Mouse (Mus musculus) induced T-regulatory cell, adult 2 months (primary cell): ENCODE measurements around the gene Prdx2.
A peak's percentile ranks its signal among the peaks of the same experiment; 100 is the strongest.

Source experiments
- DNase-seq: peaks from one replicate; pipeline ENCODE4 v3.0.0-alpha.2; 2012; ENCODE audit warnings: low read depth

Prdx2 gene

DNA sequence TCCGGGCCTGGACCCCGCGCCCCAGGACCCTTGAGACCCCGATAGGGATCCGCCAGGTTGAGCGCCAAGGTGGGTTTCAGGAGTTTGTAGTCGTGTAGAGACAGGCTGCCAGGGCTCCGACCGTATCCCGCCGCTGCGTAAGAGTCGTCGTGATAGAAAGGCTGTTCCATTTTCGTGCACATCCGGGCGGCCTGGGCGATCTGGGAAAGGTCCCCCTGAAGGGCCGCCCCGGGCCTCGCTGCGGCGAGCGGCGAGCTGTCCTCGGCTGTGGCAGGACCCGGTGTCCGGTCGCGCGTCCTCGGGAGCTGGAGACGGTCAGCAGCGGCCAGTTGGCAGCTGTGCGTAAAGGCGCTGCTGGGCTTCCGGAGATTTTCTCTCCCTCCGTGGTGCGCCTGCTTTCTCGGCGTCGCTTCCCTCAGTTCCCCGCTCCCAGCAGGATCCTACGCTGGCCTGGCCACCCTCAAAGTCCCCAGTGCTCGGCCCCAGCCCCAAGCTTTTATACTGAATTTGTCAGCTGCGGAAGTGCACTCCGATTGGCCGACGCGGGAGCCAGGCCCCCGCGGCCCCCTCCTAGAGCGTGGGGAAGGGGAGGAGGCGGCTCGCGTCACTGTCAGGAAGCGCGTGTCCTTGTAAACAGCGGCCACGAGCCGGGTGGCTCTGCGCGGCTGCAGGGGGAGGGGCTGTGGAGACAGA, 9.0 kb downstream of the Prdx2 start, which contains the start of gene Junb:
Gene Junb (minus strand): TSS at position 471 of the 693 bp plus-strand sequence.
- DNase-seq: peak; percentile 98

DNA sequence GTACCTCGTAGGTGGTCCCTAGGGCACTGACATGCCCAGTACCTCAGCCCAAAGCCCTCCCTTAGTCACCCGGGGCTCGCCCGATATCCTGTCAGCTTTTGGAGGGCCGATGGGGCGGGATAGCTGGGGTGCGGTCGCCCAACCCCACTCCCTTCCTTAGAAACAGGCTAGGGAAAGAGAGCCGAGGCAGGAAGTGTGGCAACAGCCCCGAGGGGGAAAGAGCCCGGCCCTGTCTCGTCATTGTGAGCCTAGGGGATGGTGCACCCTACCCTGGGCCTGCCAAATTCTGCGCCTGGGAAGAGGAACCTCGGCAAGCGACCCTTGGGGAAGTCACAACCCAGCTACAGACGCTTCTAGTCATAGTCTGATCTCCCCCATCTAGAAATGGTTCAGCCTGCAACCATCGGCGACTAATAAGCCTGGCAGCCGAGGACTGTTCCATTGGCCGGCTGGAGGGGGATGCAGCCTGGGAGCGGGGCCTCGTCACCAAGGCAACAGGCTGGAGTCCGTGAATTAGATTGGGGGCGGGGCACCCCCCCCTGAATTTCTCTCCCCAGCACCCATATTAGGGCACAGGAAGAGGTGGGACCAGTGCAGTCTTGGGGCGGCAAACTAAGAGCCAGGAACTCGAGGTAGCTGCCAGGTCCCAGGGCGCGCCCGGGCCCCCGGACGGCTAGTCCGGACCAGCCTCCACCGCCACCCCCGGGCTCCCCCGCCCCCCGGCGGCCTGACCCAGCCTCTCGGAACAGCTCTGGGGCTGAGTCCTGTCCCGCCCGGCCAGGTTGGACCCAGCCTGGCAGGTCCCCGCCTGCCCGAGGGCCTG, 10.4 kb downstream of the Prdx2 start:
- DNase-seq: peak; percentile 98

DNA sequence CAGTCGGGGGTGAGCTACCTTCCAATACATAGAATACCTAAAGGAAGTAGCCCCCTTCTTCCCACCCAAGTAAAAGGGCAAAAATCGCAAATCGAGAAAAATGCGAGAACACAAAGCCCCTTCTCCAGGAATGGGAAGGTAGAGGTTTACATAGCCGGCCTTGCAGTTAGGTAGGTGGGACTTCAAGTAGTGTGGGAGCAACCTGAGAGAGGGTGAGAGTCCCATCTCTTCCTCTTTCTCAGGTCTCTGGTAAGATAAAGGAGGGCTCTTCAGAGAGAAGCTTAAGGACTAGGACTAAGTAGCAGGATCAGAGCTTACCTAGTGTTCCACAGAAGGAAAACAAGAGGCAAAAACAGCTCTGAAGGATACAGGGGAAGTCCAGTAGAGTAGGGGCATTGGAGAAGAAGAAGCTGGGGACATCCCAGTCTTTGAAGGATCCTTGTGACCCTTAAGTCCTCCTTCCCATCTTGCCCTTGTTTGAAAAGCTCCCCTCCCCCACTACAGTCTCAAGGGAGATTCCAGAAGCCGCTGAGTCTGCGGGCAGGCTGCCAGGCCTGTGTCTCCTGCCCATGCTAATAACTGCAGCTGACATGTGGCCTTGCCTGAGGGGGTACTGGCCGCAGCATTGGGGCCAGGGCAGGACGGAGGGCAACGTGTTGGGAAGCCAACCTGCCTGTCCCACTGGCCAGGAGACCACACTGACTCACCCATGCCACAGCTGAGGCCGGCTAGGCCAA, 11.4 kb downstream of the Prdx2 start:
- DNase-seq: peak; percentile 86

DNA sequence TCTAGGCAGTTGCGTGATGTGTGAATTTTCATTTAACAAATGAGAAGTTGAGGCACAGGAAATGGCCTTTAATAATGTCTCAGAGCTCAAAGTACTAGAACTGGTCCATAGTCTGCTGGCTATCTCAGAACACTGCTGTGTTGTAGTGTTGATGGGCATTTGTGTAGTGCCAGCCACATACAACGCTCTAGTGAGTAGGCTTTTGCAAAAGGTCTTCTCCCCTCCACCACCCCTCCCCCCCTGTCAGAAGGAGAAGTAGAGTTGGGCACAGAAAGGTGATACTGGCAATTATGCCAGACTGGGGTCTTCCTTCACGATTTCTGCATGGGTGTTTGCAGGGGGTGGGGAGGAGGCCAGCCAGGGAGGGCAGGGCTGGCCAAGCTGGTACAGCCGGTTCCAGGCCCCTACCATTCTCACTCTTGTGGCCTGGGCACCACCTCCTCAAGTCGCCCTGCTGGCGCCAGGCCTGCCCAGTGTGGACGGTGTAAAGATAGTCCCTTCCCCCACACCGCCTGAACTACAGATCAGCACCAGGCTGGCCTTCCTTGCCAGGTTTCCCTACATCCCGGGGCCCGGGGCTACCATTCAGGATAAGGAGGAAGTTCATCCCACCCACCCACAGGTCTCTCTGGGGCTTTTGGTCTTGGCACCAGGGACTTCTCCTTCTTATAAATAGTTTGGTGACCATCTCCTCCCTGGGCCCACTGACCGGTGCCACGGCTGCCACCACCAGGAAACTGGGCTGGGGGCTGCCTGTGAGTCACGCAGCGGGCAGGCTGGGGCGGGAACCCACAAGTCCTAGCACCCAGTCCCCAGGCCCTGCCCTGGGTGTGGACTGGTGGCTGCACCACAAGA, 12.5 kb downstream of the Prdx2 start:
- peak; percentile 67 for DNase-seq

DNA sequence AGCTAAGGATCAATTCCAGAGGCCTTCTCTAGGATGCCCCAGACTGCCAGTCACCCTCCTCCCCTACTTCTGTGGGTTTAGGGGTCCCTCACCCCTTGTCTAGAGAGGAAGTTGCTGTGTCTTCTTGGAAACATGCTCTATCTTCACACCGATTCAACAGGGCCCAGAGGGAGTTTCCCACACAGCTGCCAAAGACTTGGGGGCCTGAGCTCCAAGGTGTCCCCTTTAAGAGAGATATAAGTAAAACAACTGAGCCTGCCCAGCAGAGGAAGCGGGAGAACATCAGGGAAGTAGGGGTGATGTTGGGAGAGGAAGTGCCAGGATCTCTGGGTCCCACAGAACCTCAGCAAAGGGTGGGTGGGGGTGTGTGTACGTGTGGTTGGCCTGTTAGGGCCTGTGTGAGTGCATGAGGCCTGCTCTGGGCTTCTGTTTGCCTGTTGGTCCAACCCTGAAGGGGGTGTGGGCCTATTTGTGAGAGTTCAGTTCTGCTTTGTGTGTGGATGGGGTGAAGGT, 13.2 kb downstream of the Prdx2 start:
- DNase-seq: peak; percentile 83

DNA sequence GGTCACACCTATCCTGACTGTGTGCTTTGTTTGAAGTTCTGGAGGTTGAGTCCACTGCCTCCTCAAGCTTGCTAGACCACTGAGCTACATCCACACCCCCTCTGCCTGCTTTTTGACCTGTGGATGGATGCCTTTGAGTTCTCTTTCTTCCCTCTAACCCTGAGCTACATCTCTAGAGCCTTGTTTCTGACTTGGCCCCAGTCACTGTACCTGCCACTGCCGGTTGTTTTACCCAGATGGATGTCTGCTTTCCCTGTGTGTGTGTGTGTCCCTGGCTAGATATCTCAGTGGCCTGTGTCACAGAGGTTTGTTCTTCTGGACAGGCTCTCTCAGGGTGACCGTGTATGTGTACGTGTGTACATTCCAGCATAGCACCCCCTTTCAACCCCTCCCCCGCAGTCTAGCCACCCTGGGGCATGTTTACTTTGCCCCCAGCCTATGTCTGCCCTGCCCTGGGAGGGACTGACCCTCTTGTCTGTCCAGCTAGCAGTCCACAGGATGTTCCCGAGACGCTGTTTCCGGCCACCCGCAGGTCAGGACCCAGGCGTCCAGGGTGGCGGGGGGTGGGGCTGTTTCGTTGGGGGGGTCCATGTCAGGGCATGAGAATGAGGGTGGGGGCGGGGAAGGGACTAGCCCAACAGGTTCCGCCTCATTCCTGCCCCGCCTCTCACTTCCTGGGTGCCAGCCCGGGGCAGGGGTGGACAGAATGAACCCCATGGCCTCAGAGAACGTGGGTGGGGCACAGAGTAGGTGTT, 15.1 kb downstream of the Prdx2 start:
- peak; percentile 84 for DNase-seq

DNA sequence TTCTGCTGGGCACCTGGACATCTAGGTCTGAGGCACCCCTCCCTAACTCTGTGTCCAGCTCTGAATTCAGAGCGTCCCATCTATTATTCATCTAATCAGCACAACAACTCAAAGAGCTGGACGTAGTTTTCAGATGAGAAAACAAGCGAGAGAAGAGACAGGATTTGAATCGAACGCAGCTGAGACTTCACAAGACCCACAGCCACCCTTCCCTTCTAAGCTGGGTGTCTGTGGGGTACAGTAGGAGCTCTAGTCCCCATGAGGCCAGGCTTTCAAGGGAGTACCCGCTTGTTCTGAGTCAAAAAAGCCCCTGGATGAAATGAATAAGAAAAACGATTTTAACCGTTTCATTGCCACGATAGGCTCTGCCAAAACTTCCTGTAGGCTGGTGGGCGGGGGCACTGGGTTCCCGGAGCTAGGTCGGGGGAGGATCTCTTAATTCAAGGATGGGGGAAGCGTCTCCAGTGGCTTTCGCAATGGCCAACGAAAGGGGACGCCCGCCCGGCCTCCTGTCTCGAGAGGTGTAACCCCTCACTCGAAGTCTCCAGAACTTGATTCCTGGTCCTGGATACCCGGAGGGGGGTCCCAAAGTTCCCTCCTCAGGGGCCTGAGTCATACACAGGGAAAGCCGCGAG, 15.8 kb downstream of the Prdx2 start:
- DNase-seq: peak; percentile 89

DNA sequence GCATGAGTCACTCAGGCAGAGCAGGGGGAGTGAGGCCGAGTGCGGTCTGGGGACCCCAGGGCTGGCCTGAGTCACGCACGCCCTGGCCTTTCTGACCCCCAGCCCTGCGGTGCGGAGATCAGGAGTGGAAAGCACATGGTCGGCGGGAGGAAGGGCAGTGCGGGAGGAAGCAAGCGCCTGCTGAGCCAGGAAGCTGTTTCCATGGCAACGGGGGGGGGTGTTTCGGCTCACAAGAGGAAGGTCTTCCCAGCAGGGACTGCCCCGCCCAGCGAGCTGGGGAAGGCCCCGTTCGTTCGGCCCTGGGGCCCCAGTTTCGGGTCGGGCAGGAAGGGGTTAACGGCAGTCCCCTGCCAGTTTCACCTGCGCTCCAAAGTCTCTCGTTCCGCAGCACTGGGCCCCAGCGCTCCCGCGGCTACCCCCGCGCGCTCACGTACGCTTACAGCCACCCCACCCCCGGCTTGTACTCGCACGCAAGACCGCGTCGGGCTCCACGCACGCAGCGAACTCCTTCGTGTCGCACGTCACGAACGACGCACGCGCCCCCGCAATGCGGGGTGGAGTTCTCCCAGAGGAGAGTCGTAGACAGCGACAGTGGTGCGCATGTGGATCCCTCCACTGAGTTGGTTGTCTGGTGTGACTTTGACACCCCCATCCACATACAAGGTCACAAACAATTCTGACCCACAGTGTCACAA, 16.4 kb downstream of the Prdx2 start:
- DNase-seq: peak; percentile 99

DNA sequence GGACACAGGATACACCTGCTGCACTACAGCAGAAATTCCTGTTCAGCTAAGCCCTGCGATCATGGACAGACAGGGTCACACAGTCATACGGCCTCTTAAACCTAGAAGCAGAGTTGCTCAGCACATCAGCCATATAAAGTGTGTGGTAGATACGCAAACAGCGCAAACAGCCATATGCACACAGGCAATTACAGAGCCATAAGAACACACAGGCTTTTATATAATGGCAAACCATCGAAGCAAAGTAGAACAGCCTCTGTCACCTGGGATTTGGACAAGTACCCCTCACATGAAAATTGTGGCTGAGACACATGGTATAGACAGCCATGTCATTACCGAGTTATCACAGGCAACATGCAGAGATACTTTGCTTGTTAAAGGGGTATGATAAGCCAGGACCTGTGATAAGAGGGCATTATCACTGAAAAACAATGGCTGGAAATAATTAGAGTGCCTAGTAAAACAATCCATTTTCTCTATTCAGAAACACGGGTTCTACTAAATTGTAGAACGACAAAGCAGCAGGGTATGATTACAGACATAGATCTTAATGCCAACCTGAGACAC, 17.1 kb downstream of the Prdx2 start:
- DNase-seq: no peak

DNA sequence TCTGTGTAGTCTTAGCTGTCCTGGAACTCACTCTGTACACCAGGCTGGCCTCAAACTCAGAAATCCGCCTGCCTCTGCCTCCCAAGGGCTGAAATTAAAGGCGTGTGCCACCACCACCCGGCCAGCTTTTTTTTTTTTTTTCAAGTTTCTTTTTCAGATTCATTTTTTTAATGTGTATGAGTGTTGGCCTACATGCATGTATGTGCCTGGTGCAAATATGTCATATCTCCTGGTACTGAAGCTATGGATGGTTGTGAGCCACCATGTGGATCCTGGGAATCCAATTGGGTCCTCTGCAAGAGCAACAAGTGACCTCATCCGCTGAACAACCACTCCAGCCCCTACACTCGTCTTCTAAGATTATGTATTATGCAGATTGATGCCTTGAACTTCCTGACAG, 18.0 kb downstream of the Prdx2 start:
- peak; percentile 44 for DNase-seq

DNA sequence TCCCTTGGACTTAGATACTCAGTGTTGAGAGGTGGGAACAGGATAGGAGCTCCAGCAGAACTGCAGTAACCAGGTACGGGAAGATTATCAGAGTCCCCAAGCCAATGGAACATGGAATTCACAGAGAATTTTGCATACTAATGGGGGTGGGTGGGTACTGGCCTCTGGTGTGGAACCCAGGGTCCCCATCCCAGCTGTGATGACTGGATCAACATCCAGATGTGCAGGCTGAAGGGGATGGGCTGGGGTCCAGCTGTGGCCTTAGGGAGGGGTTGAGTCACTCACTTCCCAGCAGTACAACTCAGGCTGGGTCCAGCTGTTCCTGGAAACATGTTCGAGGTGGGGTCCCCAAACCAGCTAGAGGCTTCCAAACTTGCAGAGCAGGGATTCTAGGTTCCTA, 18.5 kb downstream of the Prdx2 start:
- DNase-seq: no peak

DNA sequence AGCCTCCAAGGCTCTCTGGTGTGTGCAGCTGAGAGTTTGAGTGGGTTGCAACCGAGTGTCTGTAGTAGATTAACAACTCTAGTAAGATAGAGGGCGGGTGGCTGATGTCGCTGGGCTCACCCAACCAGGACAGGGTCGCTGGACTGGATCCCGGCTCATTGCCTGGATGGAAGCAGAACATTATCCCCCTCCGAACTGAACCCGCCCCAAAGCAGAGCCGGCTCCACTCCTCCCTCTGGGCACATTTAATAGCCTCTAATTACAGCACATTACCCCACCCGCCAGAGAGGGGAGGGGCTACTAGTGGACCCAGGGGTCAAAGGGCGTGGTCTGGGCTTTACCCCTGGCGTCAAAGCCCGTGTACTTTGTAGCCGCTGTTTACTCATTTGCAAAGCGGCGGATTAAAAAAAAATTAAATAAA, 19.9 kb downstream of the Prdx2 start:
- DNase-seq: no peak

DNA sequence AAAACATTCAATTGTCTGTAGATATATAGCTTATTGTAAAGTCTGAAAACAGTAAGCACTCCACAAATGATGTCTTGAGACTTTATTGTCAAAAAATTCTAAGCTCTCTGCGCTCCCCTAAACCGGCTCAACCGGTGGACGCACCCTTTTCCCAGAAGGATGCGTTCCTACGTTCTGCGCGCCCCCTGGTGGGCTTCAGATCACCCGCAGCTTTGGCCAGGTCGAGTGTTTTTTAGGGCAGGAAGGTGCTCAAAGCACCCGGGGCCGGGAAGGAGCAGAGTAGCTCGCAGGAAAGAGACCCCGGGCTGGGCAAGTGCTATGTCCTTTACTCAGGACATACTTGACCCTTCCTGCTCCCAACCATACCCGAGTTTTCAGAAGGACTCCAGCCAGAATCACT, 20.4 kb downstream of the Prdx2 start:
- peak; percentile 96 for DNase-seq

DNA sequence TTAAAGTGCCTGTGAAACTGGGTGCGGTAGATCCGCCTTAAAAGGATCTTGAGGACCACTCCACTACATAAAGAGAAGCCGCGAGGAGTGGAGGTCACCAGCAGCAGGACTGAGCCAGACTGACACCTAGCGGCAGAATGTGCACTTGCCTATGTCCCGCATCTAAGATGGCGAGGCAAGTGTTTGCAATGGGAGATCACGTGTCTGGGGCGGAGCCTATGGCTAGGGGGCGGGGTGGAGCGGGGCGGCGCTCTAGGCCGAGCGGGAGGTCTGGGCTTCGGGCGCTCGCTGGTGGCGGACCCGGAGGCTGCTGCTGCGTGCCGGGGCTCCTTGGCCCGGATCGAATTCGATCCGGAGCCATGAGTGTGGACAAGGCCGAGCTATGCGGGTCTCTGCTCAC, 21.0 kb downstream of the Prdx2 start, which contains the start of gene Hook2:
Gene Hook2 (plus strand): TSS at position 255 of the 400 bp plus-strand sequence.
- peak; percentile 100 for DNase-seq

DNA sequence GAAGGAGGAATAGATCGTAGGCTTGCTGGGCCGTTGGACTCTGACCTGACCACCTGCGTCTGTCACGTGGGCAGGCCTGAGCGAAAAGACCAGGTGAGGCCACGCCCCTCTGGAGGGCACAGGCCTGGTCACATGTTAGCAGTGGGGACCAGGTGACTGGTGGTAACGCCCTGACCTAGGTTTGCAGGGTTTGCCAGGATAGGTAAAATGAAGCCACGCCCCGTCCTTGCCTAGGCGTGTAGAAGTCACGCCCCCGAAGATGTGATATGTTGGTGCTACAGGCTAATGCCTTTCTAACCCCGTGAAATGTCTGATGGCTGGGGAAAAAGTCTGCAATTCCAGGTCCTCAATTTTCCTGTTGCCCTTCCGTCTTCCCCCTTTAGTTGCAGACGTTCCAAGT, 21.4 kb downstream of the Prdx2 start:
- peak; percentile 82 for DNase-seq

DNA sequence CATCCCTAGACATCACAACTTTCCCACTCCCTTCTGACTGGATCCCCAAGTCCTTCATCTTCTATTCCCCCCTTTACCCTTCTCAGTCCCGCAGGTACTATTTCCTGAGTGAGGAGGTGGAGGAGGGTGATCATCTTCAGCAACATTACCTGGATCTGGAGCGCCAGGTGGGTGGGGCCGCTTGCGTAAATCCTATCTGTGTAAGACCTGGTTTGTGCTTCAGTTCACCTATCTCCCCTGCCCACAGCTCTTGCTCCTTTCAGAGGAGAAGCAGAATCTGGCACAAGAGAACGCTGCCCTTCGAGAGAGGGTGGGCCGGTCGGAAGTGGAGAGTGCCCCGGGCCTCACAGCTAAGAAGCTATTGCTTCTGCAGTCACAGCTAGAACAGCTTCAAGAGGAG, 25.0 kb downstream of the Prdx2 start:
- no peak for DNase-seq

DNA sequence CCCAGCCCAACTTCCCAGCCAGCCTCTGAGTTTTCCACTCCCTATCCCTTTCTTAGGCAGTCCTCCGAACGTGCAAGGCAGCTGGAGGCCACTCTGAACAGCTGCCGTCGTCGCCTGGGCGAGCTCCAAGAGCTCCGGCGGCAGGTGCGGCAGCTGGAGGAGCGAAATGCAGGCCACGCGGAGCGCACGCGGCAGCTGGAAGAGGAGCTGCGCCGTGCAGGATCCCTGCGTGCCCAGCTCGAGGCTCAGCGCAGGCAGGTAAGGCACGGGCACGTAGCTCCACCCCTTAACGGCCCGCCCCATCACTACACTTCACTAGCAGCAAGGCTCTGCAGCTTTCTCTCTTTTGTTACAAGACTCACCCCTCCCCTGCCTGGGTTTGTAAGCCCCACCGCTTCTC, 26.3 kb downstream of the Prdx2 start:
- DNase-seq: no peak

DNA sequence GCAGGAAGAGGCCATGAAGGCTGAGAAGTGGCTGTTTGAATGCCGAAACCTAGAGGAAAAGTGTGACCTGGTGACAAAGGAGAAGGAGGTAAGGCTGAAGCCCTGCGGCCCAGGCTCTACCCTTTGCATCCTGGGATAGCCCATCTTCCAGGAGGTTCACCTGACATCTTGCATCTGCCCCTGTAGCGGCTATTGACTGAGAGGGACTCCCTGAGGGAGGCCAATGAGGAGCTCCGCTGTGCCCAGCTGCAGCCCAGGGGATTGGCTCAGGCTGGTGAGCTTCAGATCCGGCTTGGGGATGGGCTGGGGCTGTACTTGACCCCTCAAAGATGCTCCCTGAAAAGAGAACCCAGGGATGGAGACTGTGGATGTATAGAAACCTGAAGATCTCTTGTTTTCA, 27.6 kb downstream of the Prdx2 start:
- DNase-seq: no peak

DNA sequence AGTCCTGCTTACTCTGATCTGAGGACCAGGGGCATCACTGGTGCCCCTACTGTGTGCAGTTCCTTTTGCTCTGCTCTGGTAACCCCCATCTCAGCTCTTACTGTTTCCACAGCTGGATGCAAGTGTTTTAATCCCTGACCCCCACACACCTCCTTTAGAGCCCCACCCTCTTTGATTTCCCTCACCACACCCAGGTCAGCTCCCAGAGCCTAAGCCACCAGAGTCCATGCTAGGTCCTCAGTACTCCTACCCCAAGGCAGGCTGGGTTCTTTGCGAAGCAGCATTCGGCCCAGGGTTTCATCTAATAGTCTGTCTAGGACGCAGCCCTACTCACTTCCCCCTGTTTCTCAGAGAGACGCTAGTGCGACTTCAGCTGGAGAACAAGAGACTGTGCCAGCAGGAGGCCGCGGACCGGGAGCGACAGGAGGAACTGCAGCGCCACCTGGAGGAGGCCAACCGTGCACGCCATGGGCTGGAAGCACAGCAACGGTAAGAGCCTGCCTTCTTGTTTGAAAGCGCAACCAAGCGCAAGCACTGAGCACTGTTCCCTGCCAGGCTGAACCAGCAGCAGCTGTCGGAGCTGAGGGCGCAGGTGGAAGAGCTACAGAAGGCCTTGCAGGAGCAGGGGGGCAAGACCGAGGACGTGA, 28.4 kb downstream of the Prdx2 start:
- DNase-seq: peak; percentile 93
